In the genomic region with DNA sequence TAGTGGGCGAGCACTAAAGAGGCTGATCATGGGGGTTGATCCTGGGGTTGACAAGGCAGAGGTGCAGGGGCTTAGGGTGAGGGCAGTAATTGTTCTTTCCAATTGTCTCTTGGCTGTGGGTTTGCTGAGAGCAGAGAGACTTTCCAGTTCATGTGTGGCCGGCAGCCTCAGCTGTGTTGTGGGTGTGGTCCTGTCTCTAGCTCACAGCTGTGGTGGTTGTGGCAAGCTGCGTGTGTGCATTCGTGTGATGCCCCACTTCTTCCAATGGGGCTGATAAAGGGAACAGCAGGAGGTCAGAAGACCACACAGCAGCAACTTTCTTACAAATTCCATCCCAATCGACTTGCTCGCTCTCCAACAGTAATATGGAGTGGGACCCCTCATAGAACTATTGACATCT, we compare ENCODE assay signal across 24 mouse cellular contexts. TPM values are rescaled to one million over a fixed set of nuclear protein-coding genes. Genes with fewer than 3 reads are reported as not detected.
DNase-seq lines count a peak whose midpoint lies in the region; ATAC-seq and TF ChIP-seq lines count a peak whose summit lies in the region.
"Had no signal": no experiment of that assay in that cellular context is flagged by ENCODE, and none has a peak within 500 bp of the region (broad histone marks: within the 10 kb centered on the region; RNA-seq: fewer than 3 reads in every experiment).

No protein-coding gene starts in this region.

- H3K4me1 ChIP-seq in lung, embryonic 16.5 days (replicated peaks; ENCODE audit: control insufficient read depth, insufficient read depth, low read length), result peaks cover 2% of the 10 kb centered on the region; the same call in 1 of the 2 replicates
- no peaks in the 10 kb centered on the region for H3K4me1 ChIP-seq in lung, postnatal 0 days (ENCODE audit: insufficient read depth, low read depth, low read length)
- no peaks in the 10 kb centered on the region for H3K4me1 ChIP-seq in intestine, embryonic 15.5 days (replicated peaks)
- no peaks in the 10 kb centered on the region for H3K4me1 ChIP-seq in kidney, embryonic 14.5 days (ENCODE audit: control insufficient read depth, insufficient read depth, low read length)
- H3K4me1 ChIP-seq: forebrain, embryonic 12.5 days; hindbrain, embryonic 10.5 days; megakaryocyte, embryonic 14.5 days; neural tube, embryonic 12.5 days had no signal

- no peak overlapping the region for H3K9ac ChIP-seq in lung, embryonic 16.5 days (ENCODE audit: low read length)
- H3K9ac ChIP-seq in lung, postnatal 0 days (replicated peaks; ENCODE audit: low read depth), result no peak overlapping the region
- H3K9ac ChIP-seq in intestine, embryonic 15.5 days, result no peak overlapping the region
- no peak overlapping the region for H3K9ac ChIP-seq in kidney, embryonic 14.5 days (ENCODE audit: low read depth, low read length)
- H3K9ac ChIP-seq: forebrain, embryonic 12.5 days; heart, embryonic 12.5 days; neural tube, embryonic 12.5 days had no signal

- H3K4me2 ChIP-seq in lung, embryonic 16.5 days (ENCODE audit: low read depth, low read length), result no peak overlapping the region
- no peak overlapping the region for H3K4me2 ChIP-seq in lung, postnatal 0 days (replicated peaks; ENCODE audit: low read depth, low read length)
- H3K4me2 ChIP-seq in intestine, embryonic 15.5 days (replicated peaks), result no peak overlapping the region
- no peak overlapping the region for H3K4me2 ChIP-seq in kidney, embryonic 14.5 days (replicated peaks; ENCODE audit: low read depth, low read length)
- H3K4me2 ChIP-seq: forebrain, embryonic 12.5 days; heart, embryonic 12.5 days; neural tube, embryonic 12.5 days had no signal

- no peak overlapping the region for H3K27ac ChIP-seq in lung, embryonic 16.5 days (ENCODE audit: low read length)
- no peak overlapping the region for H3K27ac ChIP-seq in lung, postnatal 0 days (ENCODE audit: low read length)
- 0 out of 2 replicates have a peak overlapping the region, but pooled peaks have one; percentile 2 for H3K27ac ChIP-seq in intestine, embryonic 15.5 days
- no peak overlapping the region for H3K27ac ChIP-seq in kidney, embryonic 14.5 days (ENCODE audit: low read depth, low read length)
- H3K27ac ChIP-seq: forebrain, embryonic 12.5 days; hindbrain, embryonic 10.5 days; kidney, postnatal 0 days; neural tube, embryonic 12.5 days had no signal

- H3K9me3 ChIP-seq in lung, embryonic 16.5 days (ENCODE audit: control insufficient read depth, low read length), result no peaks in the 10 kb centered on the region
- H3K9me3 ChIP-seq in lung, postnatal 0 days (ENCODE audit: low read length), result no peaks in the 10 kb centered on the region
- no peaks in the 10 kb centered on the region for H3K9me3 ChIP-seq in intestine, embryonic 15.5 days
- H3K9me3 ChIP-seq in kidney, embryonic 14.5 days (ENCODE audit: control insufficient read depth, low read length), result no peaks in the 10 kb centered on the region
- H3K9me3 ChIP-seq: forebrain, embryonic 12.5 days; heart, embryonic 12.5 days; hindbrain, embryonic 10.5 days; megakaryocyte, embryonic 14.5 days; neural tube, embryonic 12.5 days had no signal

- H3K4me3 ChIP-seq in lung, embryonic 16.5 days (ENCODE audit: low read length), result no peak overlapping the region
- no peak overlapping the region for H3K4me3 ChIP-seq in lung, postnatal 0 days (ENCODE audit: low read depth, low read length)
- H3K4me3 ChIP-seq in intestine, embryonic 15.5 days (replicated peaks), result no peak overlapping the region
- H3K4me3 ChIP-seq in kidney, embryonic 14.5 days (ENCODE audit: low read length), result no peak overlapping the region
- H3K4me3 ChIP-seq: erythroblast, embryonic 14.5 days; forebrain, embryonic 12.5 days; heart, embryonic 12.5 days; hindbrain, embryonic 10.5 days; megakaryocyte, embryonic 14.5 days; neural tube, embryonic 12.5 days had no signal

- peaks cover 31% of the 10 kb centered on the region for H3K36me3 ChIP-seq in lung, embryonic 16.5 days (ENCODE audit: control insufficient read depth, insufficient read depth, low read length)
- no peaks in the 10 kb centered on the region for H3K36me3 ChIP-seq in lung, postnatal 0 days (ENCODE audit: insufficient read depth, low read length)
- peaks cover 9% of the 10 kb centered on the region; the same call in 1 of the 2 replicates for H3K36me3 ChIP-seq in intestine, embryonic 15.5 days
- peaks cover 33% of the 10 kb centered on the region; the same call in 1 of the 2 replicates for H3K36me3 ChIP-seq in kidney, embryonic 14.5 days (ENCODE audit: control insufficient read depth, insufficient read depth, low read length)

- TF ChIP-seq CTCF in lung, postnatal 0 days (IDR thresholded peaks at IDR 0.05), result no peak

- no peak for DNase-seq in lung, postnatal 0 days (ENCODE audit: low spot score)
- peak; percentile 24 for DNase-seq in retina, embryonic 14.5 days (ENCODE audit: low spot score)
- DNase-seq in heart, adult 11 months, result no peak
- no peak for DNase-seq in layer of hippocampus, postnatal 14 days (ENCODE audit: low spot score in 2 of 2)
- DNase-seq: adrenal gland, postnatal 25 days; cerebellum, adult 8-10 months; heart, postnatal 10 days; kidney, adult 18-20 months; lung, adult 18-20 months; midbrain, embryonic 14.5 days; right cerebral cortex, adult 18-20 months; right cerebral cortex, postnatal 4 days; thymus, postnatal 14 days had no signal

- 71% methylated on average over 6 of the region's 6 CpGs for WGBS in lung, embryonic 16.5 days
- WGBS in lung, postnatal 0 days, result 73% methylated on average over 6 of the region's 6 CpGs
- WGBS in intestine, embryonic 15.5 days, result 78% methylated on average over 6 of the region's 6 CpGs
- WGBS in kidney, embryonic 14.5 days, result 91% methylated on average over 6 of the region's 6 CpGs

- H3K27me3 ChIP-seq in lung, embryonic 16.5 days (ENCODE audit: control insufficient read depth, insufficient read depth, low read depth, low read length), result no peaks in the 10 kb centered on the region
- no peaks in the 10 kb centered on the region for H3K27me3 ChIP-seq in lung, postnatal 0 days (replicated peaks; ENCODE audit: insufficient read depth, low read length)
- H3K27me3 ChIP-seq in intestine, embryonic 15.5 days (replicated peaks), result no peaks in the 10 kb centered on the region
- H3K27me3 ChIP-seq in kidney, embryonic 14.5 days (ENCODE audit: control insufficient read depth, insufficient read depth, low read length), result no peaks in the 10 kb centered on the region
- H3K27me3 ChIP-seq: forebrain, embryonic 12.5 days; heart, embryonic 12.5 days; megakaryocyte, embryonic 14.5 days; neural tube, embryonic 12.5 days had no signal

- TF ChIP-seq EP300 in lung, postnatal 0 days (IDR thresholded peaks at IDR 0.05), result no peak

- peak; percentile 26; the same call in 1 of the 2 replicates for ATAC-seq in lung, embryonic 16.5 days (ENCODE audit: low read depth)
- no peak for ATAC-seq in lung, postnatal 0 days
- 0 out of 2 replicates have a peak, but pooled peaks have one; percentile 34 for ATAC-seq in intestine, embryonic 15.5 days
- ATAC-seq in kidney, embryonic 14.5 days (ENCODE audit: low FRiP score, low TSS enrichment), result no peak
- ATAC-seq: hindbrain, embryonic 16.5 days had no signal

RNA-seq across cellular contexts. Expression of a gene that starts 41.1 kb away (rescaled TPM):
- polyA plus RNA-seq in lung, embryonic 16.5 days (2015; fragmentation: Nextera tagmentation; extraction: Ambion mirVana), result 32.3 and 33.3 TPM in 2 replicates
- polyA plus RNA-seq in lung, postnatal 0 days (2015; fragmentation: Nextera tagmentation; extraction: Ambion mirVana), result 33.2 and 37.7 TPM in 2 replicates
- 29.8 and 34.1 TPM in 2 replicates for polyA plus RNA-seq in intestine, embryonic 15.5 days (2015; fragmentation: Nextera tagmentation; extraction: Ambion mirVana)
- total RNA-seq in layer of hippocampus, postnatal 14 days (2021), result 10 to 100 TPM; 23.1 to 28.3 TPM
- 30.6 and 40.2 TPM in 2 replicates for polyA plus RNA-seq in kidney, embryonic 14.5 days (2014; fragmentation: Nextera tagmentation; extraction: Ambion mirVana)

Comparison
In these comparisons a context has a peak if more than half of its experiments do, and no peak if none do; other contexts are left out.
1. ATAC-seq: peak in lung, embryonic 16.5 days (single experiment) and intestine, embryonic 15.5 days (single experiment); none in lung, postnatal 0 days (single experiment) and kidney, embryonic 14.5 days (single experiment).